Mouse (Mus musculus) heart, adult 2 months (tissue): ENCODE data around the gene Nexn.

Experiments used
- CTCF ChIP-seq: fragments of 200-600 bp; IDR thresholded peaks from 2 replicates; pipeline ENCODE4 v1.8.1; 2022; ENCODE audit warnings: antibody characterized with exemption, mild to moderate bottlenecking, moderate library complexity
- EP300 ChIP-seq: fragments of 200-500 bp; IDR thresholded peaks from 2 replicates; pipeline ENCODE4 v1.6.1; 2011; ENCODE audit warnings: low read depth, low read length, control low read depth; ENCODE audit not compliant: insufficient read depth
- POLR2A ChIP-seq: fragments of 200-500 bp; IDR thresholded peaks from 2 replicates; pipeline ENCODE4 v1.6.1; 2011; ENCODE audit warnings: mild to moderate bottlenecking, low read depth, low read length, control low read depth; ENCODE audit not compliant: insufficient read depth

GRCm38 (mm10) chr3:152302991-152303390 is 36.8 kb upstream of the Nexn start:
- TF ChIP-seq CTCF: no peak
- no peak for TF ChIP-seq POLR2A
- TF ChIP-seq EP300: no peak
